Mouse (Mus musculus) CH12.LX (cell line): ENCODE results near the gene Maml1. TPM values are rescaled to one million over a fixed set of nuclear protein-coding genes. Genes with fewer than 3 reads are reported as not detected.
A peak's percentile ranks its signal among the peaks of the same experiment; 100 is the strongest.

Source experiments
- DNase-seq: peaks from one replicate; pipeline ENCODE4 v3.0.0-alpha.2; 2013; ENCODE audit errors: extremely low read depth
- H3K27ac ChIP-seq: 2 replicates; pipeline ENCODE4 v1.5.1; 2012; ENCODE audit warnings: low read depth, mild to moderate bottlenecking, control low read depth, moderate library complexity; ENCODE audit not compliant: insufficient read depth
- H3K27me3 ChIP-seq: replicated peaks from 2 replicates; pipeline ENCODE3; 2012; ENCODE audit warnings: inconsistent platforms
- H3K36me3 ChIP-seq, 2 experiments: replicated peaks in 1 of 2; 2 replicates each; pipeline versions ENCODE3 to v1.6.1; 2012; ENCODE audit warnings: inconsistent platforms in 1 of 2, low read length in 1 of 2, mild to moderate bottlenecking in 1 of 2, mixed read lengths in 1 of 2, moderate library complexity in 1 of 2; ENCODE audit not compliant: control insufficient read depth in 1 of 2, insufficient read depth in 1 of 2
- H3K4me1 ChIP-seq, 2 experiments: 2 replicates each; pipeline ENCODE4 v1.6.1; 2012; ENCODE audit warnings: inconsistent platforms in 1 of 2, moderate library complexity in 1 of 2; ENCODE audit not compliant: insufficient read depth in 2 of 2, control insufficient read depth in 1 of 2
- H3K4me2 ChIP-seq: 2 replicates; pipeline ENCODE4 v1.6.1; 2012; ENCODE audit warnings: low read depth, mild to moderate bottlenecking, control low read depth; ENCODE audit not compliant: poor library complexity, insufficient read depth, severe bottlenecking
- H3K4me3 ChIP-seq, 3 experiments: fragments of 150-350 bp in 1 of 3; sonication (generic) in 1 of 3; replicated peaks in 1 of 3; 2 replicates each; pipeline versions ENCODE3 to v1.5.1; 2011 to 2012; ENCODE audit warnings: low read depth in 2 of 3, low read length in 2 of 3, mild to moderate bottlenecking in 2 of 3, moderate library complexity in 2 of 3, control low read depth in 1 of 3, improper control_type of control experiment in 1 of 3, inconsistent platforms in 1 of 3, mixed read lengths in 1 of 3; ENCODE audit not compliant: poor library complexity in 1 of 3
- H3K79me2 ChIP-seq: replicated peaks from 2 replicates; pipeline ENCODE4 v1.6.1; 2012; ENCODE audit warnings: mild to moderate bottlenecking, moderate library complexity; ENCODE audit not compliant: control insufficient read depth, poor library complexity, insufficient read depth, severe bottlenecking; ENCODE audit errors: extremely low read depth
- H3K9ac ChIP-seq: 2 replicates; pipeline ENCODE4 v1.6.1; 2012; ENCODE audit warnings: low read depth, mild to moderate bottlenecking, control low read depth, moderate library complexity; ENCODE audit not compliant: insufficient read depth
- H3K9me3 ChIP-seq: replicated peaks from 2 replicates; pipeline ENCODE3; 2012; ENCODE audit warnings: low read length, inconsistent platforms, mixed read lengths
- BHLHE40 ChIP-seq: IDR thresholded peaks from 2 replicates; pipeline ENCODE4 v1.6.1; 2011; ENCODE audit warnings: mild to moderate bottlenecking, low read depth, low read length, improper control_type of control experiment
- CHD1 ChIP-seq: IDR thresholded peaks from 2 replicates; pipeline ENCODE4 v1.6.1; 2012; ENCODE audit warnings: low read depth, low read length, improper control_type of control experiment, inconsistent platforms
- CHD2 ChIP-seq: IDR thresholded peaks from 2 replicates; pipeline ENCODE4 v1.6.1; 2011; ENCODE audit warnings: low read length, improper control_type of control experiment
- CTCF ChIP-seq, 2 experiments: IDR thresholded peaks in 1 of 2; conservative IDR thresholded peaks in 1 of 2; 2 replicates each; pipeline ENCODE4 v1.5.1; 2011 to 2012; ENCODE audit warnings: low read depth in 2 of 2, low read length in 2 of 2, improper control_type of control experiment in 1 of 2, inconsistent platforms in 1 of 2, mild to moderate bottlenecking in 1 of 2, moderate library complexity in 1 of 2
- ELF1 ChIP-seq: IDR thresholded peaks from 2 replicates; pipeline ENCODE4 v1.6.1; 2014; ENCODE audit warnings: low read depth, mild to moderate bottlenecking, inconsistent platforms, low read length, improper control_type of control experiment
- EP300 ChIP-seq: IDR thresholded peaks from 2 replicates; pipeline ENCODE4 v1.6.1; 2011; ENCODE audit warnings: low read length, improper control_type of control experiment
- GABPA ChIP-seq: IDR thresholded peaks from 2 replicates; pipeline ENCODE4 v1.6.1; 2012; ENCODE audit warnings: low read depth, low read length, improper control_type of control experiment, inconsistent platforms; ENCODE audit not compliant: insufficient replicate concordance
- HCFC1 ChIP-seq: IDR thresholded peaks from 2 replicates; pipeline ENCODE4 v1.6.1; 2012; ENCODE audit warnings: low read depth, mild to moderate bottlenecking, inconsistent platforms, low read length, improper control_type of control experiment
- IRF4 ChIP-seq: IDR thresholded peaks from 2 replicates; pipeline ENCODE4 v1.6.1; 2014; ENCODE audit warnings: low read depth, mild to moderate bottlenecking, inconsistent platforms, low read length, improper control_type of control experiment
- MAX ChIP-seq: IDR thresholded peaks from 2 replicates; pipeline ENCODE4 v1.6.1; 2011; ENCODE audit warnings: low read length, improper control_type of control experiment
- MAZ ChIP-seq: IDR thresholded peaks from 2 replicates; pipeline ENCODE4 v1.6.1; 2012; ENCODE audit warnings: low read depth, mild to moderate bottlenecking, inconsistent platforms, low read length, improper control_type of control experiment, moderate library complexity
- MEF2A ChIP-seq: IDR thresholded peaks from 2 replicates; pipeline ENCODE4 v1.6.1; 2014; ENCODE audit warnings: low read depth, mild to moderate bottlenecking, inconsistent platforms, low read length, improper control_type of control experiment, borderline replicate concordance
- MXI1 ChIP-seq: IDR thresholded peaks from 2 replicates; pipeline ENCODE4 v1.6.1; 2011; ENCODE audit warnings: mild to moderate bottlenecking, low read depth, low read length, improper control_type of control experiment
- MYC ChIP-seq: IDR thresholded peaks from 2 replicates; pipeline ENCODE4 v1.6.1; 2011; ENCODE audit warnings: low read depth, mild to moderate bottlenecking, improper control_type of control experiment, low read length
- POLR2AphosphoS2 ChIP-seq: IDR thresholded peaks from 2 replicates; pipeline ENCODE4 v1.6.1; 2011; ENCODE audit warnings: low read depth, low read length, improper control_type of control experiment
- SIN3A ChIP-seq: IDR thresholded peaks from 2 replicates; pipeline ENCODE4 v1.6.1; 2012; ENCODE audit warnings: low read length, improper control_type of control experiment, inconsistent platforms
- SMC3 ChIP-seq: IDR thresholded peaks from 2 replicates; pipeline ENCODE4 v1.6.1; 2011; ENCODE audit warnings: low read depth, low read length, improper control_type of control experiment
- TBP ChIP-seq: conservative IDR thresholded peaks from 2 replicates; pipeline ENCODE4 v1.6.1; 2011; ENCODE audit warnings: low read depth, low read length, improper control_type of control experiment
- TCF12 ChIP-seq: IDR thresholded peaks from 2 replicates; pipeline ENCODE4 v1.6.1; 2014; ENCODE audit warnings: low read depth, mild to moderate bottlenecking, inconsistent platforms, low read length, improper control_type of control experiment
- USF1 ChIP-seq: IDR thresholded peaks from 2 replicates; pipeline ENCODE4 v1.6.1; 2014; ENCODE audit warnings: low read depth, mild to moderate bottlenecking, inconsistent platforms, low read length, improper control_type of control experiment
- USF2 ChIP-seq: conservative IDR thresholded peaks from 2 replicates; pipeline ENCODE4 v1.6.1; 2011; ENCODE audit warnings: low read depth, low read length, improper control_type of control experiment
- ZMIZ1 ChIP-seq: IDR thresholded peaks from 2 replicates; pipeline ENCODE4 v1.6.1; 2012; ENCODE audit warnings: low read depth, mild to moderate bottlenecking, inconsistent platforms, low read length, improper control_type of control experiment
- dilution Hi-C: fragments of 300-500 bp; cut with MboI; formaldehyde crosslinking; loops from 2 replicates; pipeline ENCODE4 v1.14.3; 2020; ENCODE audit warnings: low sequenced_read_pairs; ENCODE audit not compliant: extremely low pct_unique_long_range_greater_than_20kb, extremely low pct_ligation_motif_present
- in situ Hi-C: fragments of 300-500 bp; cut with MboI; formaldehyde crosslinking; loops from 3 replicates; pipeline ENCODE4 v1.14.3; 2019; ENCODE audit warnings: low sequenced_read_pairs, low pct_ligation_motif_present, low pct_unique_long_range_greater_than_20kb, mixed read lengths
- polyA plus RNA-seq: library from polyadenylated mRNA; unstranded; fragments of >175 nt; gene quantifications from 2 replicates; pipeline ENCODE4 v1.2.1, GENCODE M21; 2012; ENCODE audit warnings: low read depth; ENCODE audit not compliant: insufficient read length
- total RNA-seq, 2 experiments: library from RNA; depleted of rRNA; stranded (reverse); fragments of 300-350 nt in 1 of 2; fragments of >200 nt in 1 of 2; gene quantifications; 2 replicates each; pipeline ENCODE4 v1.2.3; 2012 to 2014

The Maml1 gene
- total and polyA plus RNA-seq, 3 experiments: 2.2 to 9.7 (median 5.4) TPM

DNA sequence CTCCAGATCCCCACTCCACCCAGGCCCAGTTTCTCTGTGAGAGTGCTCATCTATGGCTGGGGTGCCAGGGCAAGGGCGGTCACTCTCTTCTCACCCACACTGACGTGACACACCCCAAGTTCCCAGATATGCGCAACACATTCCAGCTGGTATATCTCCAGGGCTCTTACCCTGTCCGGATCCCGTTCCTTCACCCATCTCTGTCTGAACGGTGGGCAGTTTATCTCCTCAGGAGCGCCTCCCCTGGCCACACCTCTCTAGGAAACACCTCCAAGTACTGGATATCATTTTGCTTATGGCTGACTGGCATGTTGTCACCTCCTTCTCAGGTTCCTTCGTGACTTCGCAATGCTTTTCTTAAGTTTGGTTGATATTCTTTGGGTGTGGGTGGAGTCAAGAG is 76.5 kb downstream of the Maml1 start:
- no peak for DNase-seq
- no peaks in the 10 kb centered on the region for H3K27me3 ChIP-seq
- in situ Hi-C loops: no loop called here
- no peak overlapping the region for H3K27ac ChIP-seq
- no peak overlapping the region for H3K4me2 ChIP-seq
- H3K4me1 ChIP-seq: peaks cover 27 to 66% of the 10 kb centered on the region in 2 experiments
- TF ChIP-seq CTCF (conservative IDR thresholded peaks at IDR 0.05 in 1 of 2, IDR thresholded peaks at IDR 0.05 in 1 of 2; ENCODE audit: low read depth in 2 of 2, low read length in 2 of 2): 0 out of 4 replicates have a peak, but pooled peaks of 1 of the 2 experiments have one; percentile 0
- TF ChIP-seq BHLHE40: no peak
- dilution Hi-C loops: no loop called here
- no peak overlapping the region for H3K4me3 ChIP-seq
- no peaks in the 10 kb centered on the region for H3K9me3 ChIP-seq
- no peak overlapping the region for H3K9ac ChIP-seq
- peaks cover 0 to 12% of the 10 kb centered on the region in 2 experiments for H3K36me3 ChIP-seq
- no peaks in the 10 kb centered on the region for H3K79me2 ChIP-seq

DNA sequence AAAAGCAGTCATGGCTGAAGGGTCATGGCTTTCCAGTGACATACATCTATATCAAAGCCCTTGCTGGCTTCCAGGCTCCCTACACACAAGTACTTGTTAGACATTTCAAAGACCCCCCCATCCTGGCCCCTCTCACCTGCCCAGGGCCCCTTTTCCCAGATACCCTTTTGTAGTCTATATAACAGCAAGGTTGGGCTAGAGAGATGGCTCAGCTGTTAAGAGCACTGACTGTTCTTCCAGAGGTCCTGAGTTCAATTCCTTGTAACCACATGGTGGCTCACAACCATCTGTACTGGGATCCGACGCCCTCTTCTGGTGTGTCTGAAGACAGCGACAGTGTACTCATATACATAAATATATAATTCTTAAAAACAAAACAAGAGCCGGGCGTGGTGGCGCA is 77.5 kb downstream of the Maml1 start:
- dilution Hi-C loops (no loop called here), in situ Hi-C loops (loop anchor here (5.0 kb wide), 1 partner anchor 37 kb away; no protein-coding TSS in a partner anchor)
- H3K4me1 ChIP-seq: peaks cover 27 to 62% of the 10 kb centered on the region in 2 experiments

DNA sequence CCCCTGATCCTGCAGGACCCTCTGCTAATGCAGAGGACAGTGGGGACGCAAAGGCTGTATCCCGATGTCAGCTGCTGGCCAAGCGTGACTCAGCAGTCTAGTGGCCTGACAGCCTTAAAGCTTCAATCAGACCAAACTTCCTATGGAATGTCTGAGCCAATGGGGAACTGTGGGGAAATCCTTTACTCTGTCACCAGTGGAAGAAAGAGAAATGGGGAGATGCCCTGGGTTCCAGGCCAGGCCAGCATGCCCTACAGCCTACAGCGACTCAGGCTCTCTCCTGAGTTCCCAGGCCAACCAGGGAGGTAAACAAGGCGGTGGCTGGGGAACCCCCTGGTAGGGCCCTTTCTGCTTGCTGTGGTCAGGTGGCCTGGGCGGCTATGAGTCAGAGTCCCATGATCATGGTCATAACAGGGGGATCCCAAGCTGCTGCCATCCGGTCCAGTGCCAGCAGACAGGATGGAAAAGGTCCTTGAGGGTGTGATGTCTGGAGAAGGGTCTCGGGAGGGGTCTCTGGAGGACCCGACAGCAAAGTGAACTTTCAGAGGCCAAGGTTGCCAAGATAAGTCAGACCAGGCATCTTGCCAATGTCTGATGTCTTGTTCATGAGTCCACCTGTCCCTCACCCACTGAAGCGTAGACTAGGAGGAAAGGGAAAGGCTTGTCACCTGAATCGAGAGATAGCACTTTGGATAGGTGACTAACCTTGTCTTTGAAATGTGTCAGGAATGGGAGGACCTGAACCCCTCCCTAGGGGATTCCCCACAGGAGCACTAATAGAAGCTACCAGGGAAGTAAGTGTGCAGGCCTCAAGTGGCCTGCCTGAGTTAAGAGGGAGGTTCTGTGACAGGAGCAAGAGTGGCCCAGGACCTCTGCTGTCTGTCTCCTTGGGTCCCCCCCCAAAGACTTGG is 79.0 kb downstream of the Maml1 start:
- H3K4me1 ChIP-seq: peaks cover 27 to 73% of the 10 kb centered on the region in 2 experiments
- no peaks in the 10 kb centered on the region for H3K9me3 ChIP-seq
- H3K79me2 ChIP-seq: peaks cover 22% of the 10 kb centered on the region
- H3K36me3 ChIP-seq: peaks cover 7 to 15% of the 10 kb centered on the region in 2 experiments
- peak; percentile 97 for DNase-seq
- H3K27me3 ChIP-seq: no peaks in the 10 kb centered on the region
- in situ Hi-C loops: loop anchor here (5.0 kb wide), 1 partner anchor 36 kb away; no protein-coding TSS in a partner anchor
- peak overlapping the region; percentile 76 for H3K4me2 ChIP-seq
- peak overlapping the region; percentile 46 for H3K9ac ChIP-seq
- dilution Hi-C loops: no loop called here
- peak overlapping the region; percentile 1 to 21 (median 2) for H3K4me3 ChIP-seq
- peak overlapping the region; percentile 94 for H3K27ac ChIP-seq
- no peak for TF ChIP-seq SMC3
- TF ChIP-seq EP300: peak; percentile 91
- TF ChIP-seq USF1: peak; percentile 78
- TF ChIP-seq MAZ: peak; percentile 66
- TF ChIP-seq ZMIZ1: peak; percentile 76; the same call in 1 of the 2 replicates
- no peak for TF ChIP-seq POLR2AphosphoS2
- peak; percentile 44; the same call in 1 of the 2 replicates for TF ChIP-seq USF2
- TF ChIP-seq TCF12: peak; percentile 94
- TF ChIP-seq IRF4: peak; percentile 96
- TF ChIP-seq CTCF (conservative IDR thresholded peaks at IDR 0.05 in 1 of 2, IDR thresholded peaks at IDR 0.05 in 1 of 2; ENCODE audit: low read depth in 2 of 2, low read length in 2 of 2): no peak
- peak; percentile 54 for TF ChIP-seq MYC
- peak; percentile 95 for TF ChIP-seq MEF2A
- peak; percentile 31; the same call in 1 of the 2 replicates for TF ChIP-seq ELF1
- TF ChIP-seq TBP: no peak
- TF ChIP-seq CHD1: peak; percentile 84; the same call in 1 of the 2 replicates
- peak; percentile 97 for TF ChIP-seq SIN3A
- peak; percentile 64; the same call in 1 of the 2 replicates for TF ChIP-seq MAX
- TF ChIP-seq GABPA: peak; percentile 13; the same call in 1 of the 2 replicates
- TF ChIP-seq HCFC1: peak; percentile 60
- TF ChIP-seq MXI1: peak; percentile 70
- peak; percentile 94 for TF ChIP-seq BHLHE40

More for the DNA sequence above, 77.5 kb downstream of the Maml1 start:
- Histone ChIP-seq H3K27ac (no peak overlapping the region), H3K27me3 (no peaks in the 10 kb centered on the region), H3K9me3 (no peaks in the 10 kb centered on the region), H3K9ac (no peak overlapping the region), H3K4me3 (no peak overlapping the region), H3K36me3 (peaks cover 0 to 8% of the 10 kb centered on the region in 2 experiments), H3K79me2 (peaks cover 9% of the 10 kb centered on the region), H3K4me2 (no peak overlapping the region)
- DNase-seq: no peak
- TF ChIP-seq CHD2 (no peak), CTCF (conservative IDR thresholded peaks at IDR 0.05 in 1 of 2, IDR thresholded peaks at IDR 0.05 in 1 of 2; ENCODE audit: low read depth in 2 of 2, low read length in 2 of 2) (peak in 1 of 2 experiments; percentile 25; a peak in 1 of 4 replicates), EP300 (no peak)
